Mouse (Mus musculus) bone marrow, adult 2 months (tissue): ENCODE results near the gene Fbxl12.

Source experiments
- CTCF ChIP-seq: fragments of 200-500 bp; IDR thresholded peaks from 2 replicates; pipeline ENCODE4 v1.5.1; 2011; ENCODE audit warnings: low read length, control low read depth; ENCODE audit not compliant: control insufficient read depth, insufficient read depth
- POLR2A ChIP-seq: fragments of 200-500 bp; IDR thresholded peaks from 2 replicates; pipeline ENCODE4 v1.6.1; 2011; ENCODE audit warnings: low read depth, mild to moderate bottlenecking, control low read depth, low read length, borderline replicate concordance; ENCODE audit not compliant: control insufficient read depth

DNA sequence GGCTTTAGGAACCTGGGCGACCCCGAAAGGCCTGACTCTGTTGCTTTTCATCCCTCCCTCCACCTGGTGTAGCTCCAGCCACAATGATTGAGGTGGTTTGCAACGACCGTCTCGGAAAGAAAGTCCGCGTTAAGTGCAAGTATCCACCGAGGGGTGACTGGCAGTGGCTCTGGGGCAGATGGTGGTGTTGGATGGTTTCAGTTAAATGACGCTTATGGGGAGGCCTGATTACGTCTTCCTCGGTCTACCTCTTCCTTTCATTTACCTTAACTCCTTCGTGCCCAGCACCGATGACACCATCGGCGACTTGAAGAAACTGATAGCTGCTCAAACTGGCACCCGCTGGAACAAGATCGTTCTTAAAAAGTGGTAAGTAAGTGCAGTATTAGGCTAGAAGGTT, 554 bp upstream of the Fbxl12 start:
- TF ChIP-seq POLR2A (no peak), CTCF (no peak)
